Mouse (Mus musculus) embryonic fibroblast, embryonic 13.5 days (primary cell): ENCODE measurements at regions not wholly inside any gene's neighbourhood (a gene's known extent, or its start where the extent isn't known, plus 50 kb on each side); places are given as distances from the start of the nearest gene placed in this dataset.

Experiments used
- CTCF ChIP-seq: IDR thresholded peaks from 2 replicates; pipeline ENCODE4 v1.5.1; 2011; ENCODE audit warnings: mild to moderate bottlenecking, control low read depth, low read length, moderate library complexity, borderline replicate concordance; ENCODE audit not compliant: insufficient read depth
- POLR2A ChIP-seq: IDR thresholded peaks from 2 replicates; pipeline ENCODE4 v1.6.1; 2011; ENCODE audit warnings: low read depth, mild to moderate bottlenecking, control low read depth, low read length, moderate library complexity

GRCm38 (mm10) chr5:91205350-91205880, 66.0 kb downstream of the Areg start:
- TF ChIP-seq CTCF = no peak
- no peak for TF ChIP-seq POLR2A
